7 mouse cellular contexts compared by ENCODE assay signal in genomic region chr2:27515341-27516166, GRCm38 (mm10). TPM values are rescaled to one million over a fixed set of nuclear protein-coding genes. Genes with fewer than 3 reads are reported as not detected.
DNase-seq lines count a peak whose midpoint lies in the region; ATAC-seq lines count a peak whose summit lies in the region.

No protein-coding gene starts in this region.

- H3K36me3 ChIP-seq in forebrain, embryonic 12.5 days (replicated peaks) = peaks cover 24% of the 10 kb centered on the region
- peaks cover 17% of the 10 kb centered on the region for H3K36me3 ChIP-seq in midbrain, embryonic 14.5 days (ENCODE audit: control insufficient read depth, insufficient read depth, low read length)

- H3K27ac ChIP-seq in forebrain, embryonic 12.5 days = peak overlapping the region; percentile 85
- H3K27ac ChIP-seq in midbrain, embryonic 14.5 days (replicated peaks; ENCODE audit: low read depth, low read length) = peak overlapping the region; percentile 86

- peak overlapping the region; percentile 97 for H3K4me2 ChIP-seq in forebrain, embryonic 12.5 days
- peak overlapping the region; percentile 98 for H3K4me2 ChIP-seq in midbrain, embryonic 14.5 days (ENCODE audit: low read length)

- H3K9ac ChIP-seq in forebrain, embryonic 12.5 days = peak overlapping the region; percentile 92
- H3K9ac ChIP-seq in midbrain, embryonic 14.5 days (replicated peaks; ENCODE audit: low read length) = peak overlapping the region; percentile 89

- peak overlapping the region; percentile 96 for H3K4me3 ChIP-seq in forebrain, embryonic 12.5 days (replicated peaks)
- peak overlapping the region; percentile 93 for H3K4me3 ChIP-seq in midbrain, embryonic 14.5 days (replicated peaks; ENCODE audit: low read depth, low read length)

- peak; percentile 26 for DNase-seq in ovary, postnatal 10 days (ENCODE audit: low spot score)
- no peak for DNase-seq in ovary, adult 18-20 months (ENCODE audit: low spot score)
- DNase-seq in brain, adult 2 months (ENCODE audit: low read depth, low spot score) = peak; percentile 31
- peak; percentile 44 for DNase-seq in kidney, postnatal 10 days
- DNase-seq in midbrain, embryonic 14.5 days = no peak
- no peak for DNase-seq in right cerebral cortex, postnatal 4 days

- WGBS in forebrain, embryonic 12.5 days = under 1% methylated on average over 20 of the region's 40 CpGs
- under 1% methylated on average over 40 of the region's 40 CpGs for WGBS in midbrain, embryonic 14.5 days

- ATAC-seq in forebrain, embryonic 12.5 days (ENCODE audit: low FRiP score) = peak; percentile 57
- peak; percentile 9; the same call in 1 of the 2 replicates for ATAC-seq in midbrain, embryonic 14.5 days (ENCODE audit: low FRiP score, low TSS enrichment)

- H3K4me1 ChIP-seq in forebrain, embryonic 12.5 days = peaks cover 30% of the 10 kb centered on the region
- peaks cover 23% of the 10 kb centered on the region for H3K4me1 ChIP-seq in midbrain, embryonic 14.5 days (ENCODE audit: control insufficient read depth, insufficient read depth, low read length)

- 0 out of 2 replicates have a peak, but pooled peaks cover 3% of the 10 kb centered on the region for H3K9me3 ChIP-seq in forebrain, embryonic 12.5 days
- H3K9me3 ChIP-seq in midbrain, embryonic 14.5 days (ENCODE audit: control insufficient read depth, low read length) = no peaks in the 10 kb centered on the region

- H3K27me3 ChIP-seq in forebrain, embryonic 12.5 days = no peaks in the 10 kb centered on the region
- no peaks in the 10 kb centered on the region for H3K27me3 ChIP-seq in midbrain, embryonic 14.5 days (ENCODE audit: control insufficient read depth, insufficient read depth, low read length)

RNA-seq across cellular contexts. Expression of gene Wdr5, which starts 0.6 kb away (rescaled TPM):
- polyA plus RNA-seq in forebrain, embryonic 12.5 days (2016; fragmentation: Nextera tagmentation; extraction: Ambion mirVana) = 65.3 and 68.3 TPM in 2 replicates
- polyA plus RNA-seq in midbrain, embryonic 14.5 days (2014; fragmentation: Nextera tagmentation; extraction: Ambion mirVana) = 31.9 and 44.2 TPM in 2 replicates

RNA-seq across cellular contexts. Expression of gene Brd3, which starts 8.1 kb away (rescaled TPM):
- 140 and 155 TPM in 2 replicates for polyA plus RNA-seq in forebrain, embryonic 12.5 days (2016; fragmentation: Nextera tagmentation; extraction: Ambion mirVana)
- polyA plus RNA-seq in midbrain, embryonic 14.5 days (2014; fragmentation: Nextera tagmentation; extraction: Ambion mirVana) = 165 and 174 TPM in 2 replicates

Comparison
In these comparisons a context has a peak if more than half of its experiments do, and no peak if none do; other contexts are left out.
1. DNase-seq: peak in ovary, postnatal 10 days (single experiment), brain, adult 2 months (single experiment) and kidney, postnatal 10 days (single experiment); none in ovary, adult 18-20 months (single experiment), midbrain, embryonic 14.5 days (single experiment) and right cerebral cortex, postnatal 4 days (single experiment).